Mouse (Mus musculus) cerebellum, postnatal 10 days (tissue): Measurements from ENCODE around the gene Eps8.

Experiments
- DNase-seq, 2 experiments: peaks; one replicate each; pipeline ENCODE4 v3.0.0; 2021; ENCODE audit warnings: mixed read lengths in 2 of 2

Eps8 gene

DNA sequence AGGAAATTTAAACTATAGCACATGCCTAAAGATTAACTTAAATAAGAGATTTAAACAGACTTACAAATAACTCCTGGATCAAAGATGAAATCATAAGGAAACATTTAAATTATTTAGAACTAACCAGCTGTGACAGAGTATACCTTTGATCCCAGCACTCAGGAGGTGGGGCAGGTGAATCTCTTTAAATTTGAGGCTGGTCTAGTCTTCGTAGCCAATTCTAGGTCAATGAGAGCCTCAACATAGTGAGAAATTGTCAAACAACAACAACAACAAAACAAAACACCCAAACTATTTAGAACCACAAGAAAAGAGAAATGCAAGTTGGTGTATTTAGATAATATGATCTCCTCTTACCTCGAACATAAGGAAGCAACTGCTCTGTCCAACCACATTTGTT is at the start of gene Eps8:
Gene Eps8 (minus strand): TSS at position 101 of the 400 bp plus-strand sequence.
- DNase-seq: no peak

DNA sequence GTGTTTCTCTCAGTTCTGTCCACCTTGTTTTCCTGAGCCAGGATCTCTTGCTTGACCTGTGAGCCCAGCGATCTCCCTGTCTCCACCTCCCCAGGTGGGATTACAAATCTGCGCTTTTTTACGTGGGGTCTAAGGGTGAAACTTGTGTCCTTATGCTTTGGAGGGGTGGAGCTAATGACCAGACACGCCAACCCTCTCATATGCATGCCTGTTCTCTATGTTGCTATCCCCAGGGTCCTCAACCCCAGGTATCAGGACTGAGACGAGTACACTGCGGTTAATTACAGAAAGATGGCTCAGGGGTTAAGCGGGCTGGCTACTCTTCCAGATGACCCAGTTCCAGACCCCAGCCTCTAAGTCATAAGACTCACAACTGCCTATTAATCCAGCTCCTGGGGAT is 48.8 kb upstream of the Eps8 start:
- DNase-seq: no peak

DNA sequence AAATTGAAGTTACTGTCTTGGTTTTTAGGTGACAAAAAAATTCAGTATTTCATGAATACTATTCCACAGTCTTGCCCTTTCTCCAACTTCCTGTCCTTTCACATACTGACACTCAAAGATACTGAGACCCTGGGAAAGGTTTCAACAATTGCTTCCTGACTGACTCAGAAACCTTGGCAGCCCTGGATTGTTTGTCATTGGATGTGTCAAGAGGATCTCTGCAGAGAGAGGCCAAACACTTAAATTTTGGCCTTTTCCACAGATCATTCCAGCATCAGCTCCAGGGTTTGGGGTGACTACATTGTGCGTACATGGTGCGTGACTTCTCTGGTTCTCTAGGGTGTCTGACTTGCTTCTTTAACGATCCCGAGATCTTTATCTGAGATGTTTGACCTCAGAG is 48.2 kb upstream of the Eps8 start:
- no peak for DNase-seq

DNA sequence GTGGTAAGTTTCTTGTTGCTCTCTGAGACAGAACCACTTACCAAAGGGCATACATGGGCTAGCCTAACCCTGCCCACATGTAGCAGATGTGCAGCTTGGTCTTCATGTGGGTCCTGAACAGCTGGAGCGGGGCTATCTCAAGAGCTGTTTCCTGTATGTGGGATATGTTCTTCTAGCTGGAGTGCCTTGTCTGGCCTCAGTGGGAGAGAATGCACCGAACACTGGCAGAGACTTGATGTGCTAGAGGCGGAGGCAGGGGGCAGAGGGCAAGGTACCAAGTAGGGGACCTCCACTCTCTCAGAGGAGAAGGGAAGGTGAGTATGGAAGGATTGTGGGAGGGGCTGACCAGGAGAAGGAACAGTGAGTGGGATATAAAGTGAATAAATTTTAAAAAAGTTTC is 47.5 kb upstream of the Eps8 start:
- DNase-seq: no peak

DNA sequence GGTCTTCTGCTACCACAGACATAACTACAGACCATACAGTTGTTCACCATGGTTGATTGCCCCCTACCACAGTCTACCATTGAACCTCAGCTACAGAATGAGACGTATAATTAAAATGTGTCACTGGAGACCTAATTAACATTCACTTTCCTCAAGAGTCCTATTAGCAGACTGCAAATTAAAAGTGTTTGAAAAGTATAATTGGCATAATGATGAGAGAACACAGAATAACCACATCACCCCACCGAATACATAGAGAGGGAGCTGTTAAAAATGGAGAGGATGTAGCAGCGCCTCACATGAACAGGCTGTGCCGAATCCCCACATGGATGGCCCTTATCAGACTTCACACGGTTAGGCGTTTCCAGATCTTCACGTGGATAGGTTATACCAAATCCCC is 44.8 kb upstream of the Eps8 start:
- DNase-seq: no peak

DNA sequence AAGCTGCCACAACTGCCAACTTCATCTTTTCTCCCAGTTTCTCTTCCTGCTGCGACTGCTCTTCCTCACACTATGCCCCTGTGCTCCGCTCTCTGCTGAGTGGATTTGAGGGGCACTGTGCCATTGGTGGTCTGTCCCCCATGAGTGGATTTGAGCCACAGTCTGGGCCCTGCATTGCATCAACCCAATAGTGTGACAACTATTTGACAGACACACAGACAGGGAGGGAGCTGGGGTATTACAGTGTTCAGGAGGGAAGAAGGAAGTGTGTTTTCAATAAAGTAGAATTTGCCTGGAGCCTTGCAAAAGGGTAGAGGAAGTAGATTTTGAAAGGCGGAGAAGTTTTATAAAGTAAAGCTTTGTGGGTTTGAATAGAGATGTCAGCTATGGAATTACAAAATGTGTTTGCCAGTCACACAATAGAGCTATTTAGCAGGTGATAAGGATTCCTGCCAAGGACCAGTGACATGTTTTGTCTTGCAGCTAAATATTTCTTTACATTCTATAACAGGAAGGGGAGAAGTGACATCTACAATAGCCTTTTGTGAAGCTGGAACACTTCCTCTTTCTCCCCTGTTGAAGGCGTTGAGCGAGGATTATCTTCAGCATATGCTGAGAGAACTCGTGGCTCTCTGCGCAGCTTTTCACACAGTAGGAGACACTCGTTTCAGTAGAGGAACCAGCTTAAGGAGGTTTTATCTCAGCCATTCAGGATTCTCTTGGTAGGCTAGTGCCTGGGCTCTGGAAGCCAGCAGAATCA is 41.9 kb upstream of the Eps8 start:
- DNase-seq: no peak

DNA sequence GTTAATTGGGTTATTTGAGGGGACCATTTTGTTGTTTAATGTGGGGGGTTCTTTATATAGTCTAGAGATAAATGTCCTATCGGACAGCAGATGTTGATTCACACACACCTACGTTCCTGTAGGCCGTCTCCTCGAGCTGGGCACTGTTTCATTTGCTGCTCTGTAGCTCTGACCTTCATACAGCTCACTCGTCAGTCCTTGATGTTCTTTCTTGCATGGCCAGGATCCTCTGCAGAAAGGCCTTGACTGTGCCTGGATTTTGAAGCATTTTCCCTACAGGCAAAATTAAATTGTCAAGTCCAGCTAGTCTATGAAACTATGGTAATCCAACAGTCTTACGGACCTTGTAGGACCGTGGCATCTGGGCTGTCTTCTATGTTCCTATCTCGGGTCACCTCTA is 40.4 kb upstream of the Eps8 start:
- no peak for DNase-seq

DNA sequence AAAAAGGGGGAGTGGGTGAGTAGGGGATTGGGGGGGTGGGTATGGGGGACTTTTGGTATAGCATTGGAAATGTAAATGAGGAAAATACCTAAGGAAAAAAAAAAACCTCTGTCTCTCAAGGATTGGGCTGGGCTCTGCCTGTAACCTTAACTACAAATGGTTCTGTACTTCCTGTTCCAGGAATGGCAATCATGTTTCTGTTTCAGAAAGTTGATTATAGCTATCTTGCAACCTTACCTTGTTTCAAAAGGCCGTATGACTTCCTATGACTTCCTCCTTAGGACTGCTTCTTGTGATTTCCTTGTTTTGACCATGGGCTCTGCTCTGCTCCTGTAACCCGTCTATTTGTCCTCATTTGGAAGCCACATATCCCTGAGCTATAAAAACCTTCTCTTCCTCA is 39.6 kb upstream of the Eps8 start:
- DNase-seq: no peak

DNA sequence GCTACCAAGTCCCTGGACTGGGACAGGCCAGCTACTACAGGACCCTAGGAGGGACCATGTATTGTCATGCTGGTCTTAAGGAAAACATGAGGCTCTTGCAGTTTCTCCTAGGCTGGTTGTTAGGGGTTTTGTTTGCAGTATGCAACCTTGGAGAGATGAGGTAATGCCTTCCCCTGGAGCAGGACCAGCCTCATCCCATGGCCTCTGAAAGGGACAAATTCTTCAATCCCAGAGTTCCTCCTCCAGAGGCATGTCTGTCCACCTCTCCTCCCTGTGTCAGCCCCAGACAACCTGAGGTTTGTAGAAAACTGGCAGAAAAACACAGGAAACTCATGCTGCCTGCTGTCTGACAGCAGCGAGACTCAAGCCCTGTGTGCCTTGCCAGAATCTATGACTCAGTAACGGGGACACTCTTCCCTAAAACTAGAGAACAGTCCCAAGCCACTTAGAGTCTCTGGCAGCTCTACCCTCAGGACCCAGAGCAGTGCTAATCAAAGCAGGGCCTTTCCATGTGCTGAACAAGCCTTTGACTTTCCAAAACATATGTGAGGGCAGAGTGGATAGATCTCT is 36.0 kb upstream of the Eps8 start:
- no peak for DNase-seq

DNA sequence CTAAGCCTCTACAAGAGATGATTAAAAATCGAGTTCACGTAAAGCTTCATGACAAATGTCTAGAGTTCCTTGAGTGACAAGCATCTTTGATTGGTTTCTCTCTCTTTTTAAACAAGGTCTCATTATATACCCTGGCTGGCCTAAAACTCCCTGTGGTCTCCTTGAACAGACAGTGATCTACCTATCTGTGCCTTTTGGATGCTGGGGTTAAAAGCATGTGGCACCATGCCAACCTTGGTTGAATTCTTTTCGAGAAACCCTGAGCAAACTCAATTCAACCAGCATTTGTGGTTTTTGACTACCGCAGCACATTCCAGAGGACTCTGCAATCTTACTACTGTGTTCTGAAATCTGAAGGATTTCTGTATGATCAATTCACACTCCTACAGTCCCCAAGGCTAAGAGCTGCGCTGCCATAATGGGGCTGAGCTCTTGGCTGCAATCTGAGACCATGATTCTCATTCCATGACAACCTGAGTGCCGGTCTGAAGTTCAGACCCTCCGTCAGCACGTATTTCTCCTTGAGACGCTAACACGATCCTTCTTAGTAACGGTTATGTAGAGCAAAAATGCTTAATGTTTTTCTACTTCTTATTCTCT is 33.9 kb upstream of the Eps8 start:
- DNase-seq: no peak

DNA sequence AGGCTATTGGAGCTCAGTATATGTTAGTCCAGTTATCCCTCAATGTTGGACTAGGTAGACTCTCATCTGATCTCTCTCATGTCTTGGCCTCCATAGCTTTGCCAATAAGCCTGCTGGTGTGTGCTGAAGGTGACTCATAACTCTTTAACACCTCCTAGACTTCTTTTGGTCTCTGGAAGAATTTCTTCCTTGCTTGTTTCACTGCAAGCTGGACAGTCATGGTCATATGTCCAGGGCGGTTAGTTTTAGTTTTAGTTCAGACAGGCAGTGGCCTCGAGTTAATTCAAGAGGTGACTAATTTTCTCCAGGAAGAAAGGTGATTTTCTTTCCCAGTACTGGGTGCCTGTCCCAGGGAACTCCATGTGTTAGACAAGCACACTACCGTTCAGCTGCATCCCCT is 33.4 kb upstream of the Eps8 start:
- no peak for DNase-seq

DNA sequence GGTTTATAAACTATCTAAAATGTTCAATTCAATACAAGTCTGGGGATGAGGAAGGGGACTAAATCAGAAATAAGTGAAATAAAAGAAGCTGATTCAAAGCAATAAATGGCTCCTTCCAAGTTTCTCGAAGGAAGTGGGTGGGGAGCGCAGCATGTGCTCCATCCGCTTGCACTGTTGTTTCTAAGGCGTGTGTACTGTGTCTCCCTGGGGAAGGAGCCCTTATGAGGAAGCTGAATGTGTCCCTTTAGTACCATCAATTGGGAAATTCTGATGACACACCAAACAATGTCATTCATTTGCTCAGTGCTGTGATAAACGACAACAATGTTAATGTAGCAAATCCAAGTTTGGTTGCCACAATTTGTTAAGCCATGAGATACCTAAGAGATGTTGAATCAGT is 33.0 kb upstream of the Eps8 start:
- DNase-seq: no peak

DNA sequence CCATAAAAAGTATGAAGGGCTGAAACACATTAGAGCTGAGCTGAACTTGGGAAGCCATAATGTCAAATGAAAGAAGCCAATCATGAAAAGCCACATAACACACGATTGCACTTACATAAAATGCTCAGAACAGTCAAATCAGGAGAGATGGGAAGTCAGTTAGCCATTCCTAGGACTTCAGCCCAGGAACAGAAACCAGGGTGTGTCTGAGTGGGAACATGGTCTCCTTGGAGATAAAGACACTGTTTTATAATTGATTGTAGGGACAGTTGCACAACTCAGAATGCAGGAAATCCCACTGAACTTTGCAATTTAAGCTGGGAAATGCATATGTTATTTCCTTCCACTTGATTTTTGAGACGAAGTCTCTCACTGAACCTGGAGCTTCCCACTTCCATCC is 28.0 kb upstream of the Eps8 start:
- DNase-seq: no peak

DNA sequence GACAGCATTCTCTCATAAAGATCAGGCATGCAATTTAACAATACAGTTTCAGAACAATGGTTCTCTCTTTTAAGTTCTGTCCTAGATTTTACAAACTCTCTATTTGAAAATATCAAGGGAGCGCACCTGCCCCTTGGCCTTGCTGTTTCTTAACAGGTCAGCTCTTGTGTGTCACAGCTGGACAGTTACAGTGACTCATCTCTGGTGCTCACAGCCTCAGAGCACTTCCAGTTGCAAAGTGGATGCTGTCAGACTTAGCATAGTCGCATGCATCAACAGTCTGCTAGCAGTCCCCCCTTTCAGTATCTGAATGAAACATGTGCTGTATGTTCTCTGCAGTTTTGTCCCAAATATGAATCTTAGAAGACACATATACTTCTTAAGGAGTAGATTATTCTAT is 26.3 kb upstream of the Eps8 start:
- DNase-seq: no peak

DNA sequence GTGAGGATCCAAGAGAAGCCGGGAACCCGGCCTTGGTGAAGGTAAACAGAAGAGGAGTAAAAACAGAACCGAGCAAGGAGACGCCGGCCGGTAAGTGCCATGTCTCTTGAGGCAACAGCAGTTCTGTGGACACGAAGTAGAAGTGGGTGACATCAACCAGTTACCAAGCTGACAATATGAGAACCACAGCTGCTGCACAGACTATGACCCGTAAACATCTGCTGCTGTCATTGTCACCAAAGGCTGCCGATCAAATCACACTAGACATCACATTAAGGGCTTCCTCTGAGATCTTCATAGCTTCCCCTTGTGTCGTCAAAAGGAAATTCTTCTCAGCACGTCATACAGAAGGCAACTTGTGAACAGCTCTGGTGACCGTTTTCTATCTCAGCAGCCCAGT is 21.9 kb upstream of the Eps8 start:
- no peak for DNase-seq

DNA sequence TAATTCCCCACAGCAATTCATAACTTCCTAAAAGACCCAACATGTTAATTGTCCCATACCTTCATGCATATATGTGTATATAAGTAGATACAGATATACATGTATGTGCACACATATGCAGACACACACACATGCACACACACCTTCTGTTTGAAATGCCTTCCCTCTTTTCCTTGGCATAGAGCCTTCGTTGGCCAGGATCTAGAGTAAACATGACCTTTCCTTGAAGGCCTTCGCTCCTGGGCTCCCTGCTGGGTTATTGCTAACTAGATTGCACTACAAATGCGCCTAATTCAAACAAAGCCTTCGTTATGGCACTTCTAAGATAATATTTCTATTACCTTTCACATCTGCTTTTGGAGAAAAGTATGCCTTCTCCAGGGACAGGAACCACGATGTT is 20.9 kb upstream of the Eps8 start:
- DNase-seq: no peak

DNA sequence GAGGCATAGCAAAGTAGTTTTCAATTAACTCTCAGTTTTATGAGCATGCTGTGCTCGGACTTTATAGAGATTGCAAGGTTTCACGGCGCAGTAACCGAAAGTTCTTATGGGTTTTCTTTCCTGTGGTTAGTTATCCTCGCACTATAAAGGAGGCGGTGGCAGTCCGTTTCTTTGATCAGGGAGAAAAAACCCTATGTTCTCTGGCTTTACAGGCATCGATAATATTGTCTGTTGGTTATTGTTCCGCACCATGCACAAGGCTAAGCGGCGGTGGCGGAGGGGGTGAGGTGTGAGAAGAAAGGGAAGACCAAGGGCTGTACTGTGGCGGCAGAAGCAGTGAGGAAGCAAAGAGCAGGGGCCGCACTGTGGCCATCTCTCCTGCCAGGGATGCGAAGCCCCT is 18.6 kb upstream of the Eps8 start:
- DNase-seq: no peak

DNA sequence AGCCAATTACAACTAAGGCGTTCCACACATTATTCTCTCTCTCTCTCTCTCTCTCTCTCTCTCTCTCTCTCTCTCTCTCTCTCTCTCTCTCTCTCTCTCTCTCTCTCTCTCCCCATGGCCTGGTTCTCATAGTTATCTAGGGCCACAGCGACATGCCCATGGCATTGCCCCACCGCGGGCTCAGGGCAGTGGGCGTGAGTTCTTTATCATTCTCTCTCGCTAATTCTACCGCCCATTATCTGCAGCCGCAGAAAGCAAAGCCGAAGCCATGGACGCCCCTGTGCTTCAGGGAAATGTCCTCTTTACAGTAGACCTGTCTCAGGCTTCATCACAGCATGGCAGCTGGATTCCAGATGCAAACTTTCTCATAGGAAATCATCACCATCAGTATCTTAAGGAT is 16.9 kb upstream of the Eps8 start:
- no peak for DNase-seq

DNA sequence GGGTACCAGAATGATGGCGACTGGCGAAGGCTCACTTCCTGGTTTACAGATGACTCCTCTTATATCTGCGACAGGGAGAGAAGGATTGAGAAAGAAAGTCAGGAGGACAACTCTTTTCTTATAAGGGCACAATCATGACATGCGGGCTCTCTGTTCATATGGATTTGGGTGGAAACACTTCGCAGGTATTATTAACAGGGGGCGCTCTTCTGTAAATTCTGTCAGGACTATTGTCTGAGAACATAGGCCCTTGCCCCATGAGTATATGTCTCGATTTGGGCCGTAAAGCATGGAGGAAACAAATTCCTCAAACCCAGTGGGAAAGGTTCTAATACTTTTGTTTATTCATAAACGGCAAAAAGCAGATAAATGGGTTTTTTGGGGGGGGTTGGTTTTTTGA is 16.1 kb upstream of the Eps8 start:
- DNase-seq: no peak

DNA sequence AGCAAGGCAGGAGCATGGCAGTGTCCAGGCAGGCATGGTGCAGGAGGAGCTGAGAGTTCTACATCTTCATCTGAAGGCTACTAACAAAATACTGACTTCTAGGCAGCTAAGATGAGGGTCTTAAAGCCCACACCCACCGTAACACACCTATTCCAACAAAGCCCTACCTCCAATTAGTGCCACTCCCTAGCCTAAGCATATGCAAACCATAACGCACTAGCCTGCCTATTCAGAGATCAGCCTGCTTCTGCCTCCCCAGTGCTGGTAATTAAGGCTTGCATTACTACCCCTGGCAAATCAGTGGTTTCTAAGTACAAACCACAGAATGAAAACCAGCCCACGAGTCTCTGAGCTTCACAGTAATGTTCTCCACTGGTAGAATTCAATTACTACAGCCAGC is 15.2 kb upstream of the Eps8 start:
- no peak for DNase-seq

DNA sequence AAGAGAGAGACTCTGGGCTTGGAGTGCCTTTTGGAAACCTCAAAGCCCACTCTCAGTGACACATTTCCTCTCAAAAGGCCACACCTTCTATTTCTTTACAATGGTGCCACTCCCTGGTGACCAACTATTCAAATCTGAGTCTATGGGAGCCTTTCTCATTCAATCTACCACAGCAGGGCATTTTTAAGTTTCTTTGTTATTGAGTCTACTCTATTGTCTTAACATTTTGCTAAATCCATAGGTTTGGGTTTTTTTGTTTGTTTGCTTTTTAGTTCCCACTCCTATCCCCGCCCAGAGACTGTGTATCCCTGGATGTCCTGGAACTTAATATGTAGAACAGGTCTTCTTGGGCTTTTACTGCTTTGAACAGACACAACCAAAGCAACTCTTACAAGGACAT is 14.8 kb upstream of the Eps8 start:
- no peak for DNase-seq

DNA sequence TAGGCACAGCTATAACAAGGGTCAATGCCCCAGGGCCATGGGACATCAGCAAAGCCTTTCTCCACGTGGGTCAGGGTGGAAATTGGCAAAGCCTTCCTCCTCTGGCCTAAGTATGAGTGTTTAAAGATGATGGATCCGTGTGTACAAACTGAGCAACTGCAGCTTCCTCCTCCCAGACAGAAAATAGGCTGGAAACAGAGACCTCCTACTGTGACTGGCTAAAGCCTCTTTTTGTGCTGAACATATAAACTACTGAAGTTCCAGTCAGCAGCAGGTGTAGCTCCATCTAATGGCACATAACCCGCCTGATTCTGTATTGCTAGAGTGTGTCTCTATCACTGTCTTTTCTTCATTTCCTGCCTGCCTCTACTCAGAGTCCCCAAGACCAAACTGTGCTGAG is 13.7 kb upstream of the Eps8 start:
- DNase-seq: no peak

DNA sequence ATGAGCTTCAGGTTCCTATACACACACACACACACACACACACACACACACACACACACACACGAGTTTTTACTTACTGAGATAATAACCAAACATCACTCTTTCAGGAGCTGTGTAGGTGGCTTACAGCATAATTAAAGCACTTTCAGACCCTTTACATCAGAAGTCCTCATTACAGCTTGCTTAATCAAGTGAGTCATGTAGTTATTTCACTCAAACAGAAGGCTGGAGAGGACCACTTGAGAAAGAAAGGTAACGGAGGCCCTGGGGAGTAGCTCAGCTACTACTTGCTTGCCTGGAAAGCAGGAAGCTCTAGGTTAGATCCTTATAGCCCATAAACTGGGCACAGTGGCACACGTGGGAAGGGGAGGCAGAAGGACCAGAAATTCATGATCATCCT is 13.0 kb upstream of the Eps8 start:
- DNase-seq: no peak

DNA sequence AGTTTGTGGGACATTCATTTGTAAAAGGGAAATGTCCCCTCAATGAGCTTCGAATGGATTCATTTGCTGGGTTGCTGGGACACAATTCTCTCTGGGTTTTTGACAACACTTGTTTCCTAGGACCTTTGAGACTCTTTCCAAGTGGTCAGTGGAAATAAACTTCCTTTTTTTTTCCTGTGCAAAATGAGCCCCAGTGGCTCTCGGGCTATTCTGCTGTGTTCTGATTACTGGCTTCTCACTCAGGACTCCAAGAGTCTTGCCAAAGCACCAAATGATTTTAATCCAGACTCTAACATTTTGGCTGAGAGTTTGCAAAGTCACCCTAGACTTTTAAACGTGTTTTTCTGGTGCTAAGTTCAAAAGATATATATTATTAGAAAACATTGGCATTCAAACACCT is 10.3 kb upstream of the Eps8 start:
- no peak for DNase-seq
